Mouse (Mus musculus) neural tube, embryonic 14.5 days (tissue): ENCODE measurements around the gene Ctdsp2. TPM values are rescaled to one million over a fixed set of nuclear protein-coding genes. Genes with fewer than 3 reads are reported as not detected.
A peak's percentile ranks its signal among the peaks of the same experiment; 100 is the strongest.

Source experiments
- ATAC-seq: fragments of 200-750 bp; cut with Nextera tagmentation; 2 replicates; pipeline ENCODE4 v1.8.0; 2017; ENCODE audit warnings: low read depth, mild to moderate bottlenecking, moderate TSS enrichment, moderate library complexity
- H3K27ac ChIP-seq: fragments of 300-500 bp; sonication (generic); 2 replicates; pipeline ENCODE4 v1.5.1; 2014; ENCODE audit warnings: low read depth, mild to moderate bottlenecking, control low read depth, low read length, moderate library complexity, mixed read lengths
- H3K27me3 ChIP-seq: fragments of 300-500 bp; sonication (generic); 2 replicates; pipeline ENCODE4 v1.6.1; 2014; ENCODE audit warnings: low read length; ENCODE audit not compliant: control insufficient read depth, insufficient read depth
- H3K36me3 ChIP-seq: fragments of 300-500 bp; sonication (generic); 2 replicates; pipeline ENCODE4 v1.6.1; 2014; ENCODE audit warnings: low read length, mixed read lengths; ENCODE audit not compliant: control insufficient read depth, insufficient read depth
- H3K4me1 ChIP-seq: fragments of 300-500 bp; sonication (generic); 2 replicates; pipeline ENCODE4 v1.6.1; 2014; ENCODE audit warnings: low read length; ENCODE audit not compliant: control insufficient read depth, insufficient read depth
- H3K4me2 ChIP-seq: fragments of 300-500 bp; sonication (generic); 2 replicates; pipeline ENCODE4 v1.6.1; 2014; ENCODE audit warnings: mild to moderate bottlenecking, low read depth, low read length, control low read depth
- H3K4me3 ChIP-seq: fragments of 300-500 bp; sonication (generic); 2 replicates; pipeline ENCODE4 v1.5.1; 2014; ENCODE audit warnings: low read depth, low read length, control low read depth, mixed read lengths
- H3K9ac ChIP-seq: fragments of 300-500 bp; sonication (generic); replicated peaks from 2 replicates; pipeline ENCODE4 v1.6.1; 2014; ENCODE audit warnings: low read depth, mild to moderate bottlenecking, control low read depth, low read length, mixed read lengths
- H3K9me3 ChIP-seq: fragments of 300-500 bp; sonication (generic); 2 replicates; pipeline ENCODE4 v1.6.1; 2016; ENCODE audit warnings: low read length; ENCODE audit not compliant: control insufficient read depth
- WGBS: fragments of 180-500 bp; shearing (Covaris S2); extraction: QIAGEN DNeasy Blood & Tissue Kit; methylation state at CpG from one replicate; pipeline ENCODE4 v1.1.7; 2014; 5-methylcytosine and 5-hydroxymethylcytosine counted together
- polyA plus RNA-seq: library from polyadenylated mRNA; unstranded; fragments of >200 nt; fragmentation: Nextera tagmentation; extraction: Ambion mirVana; gene quantifications from 2 replicates; pipeline ENCODE4 v1.2.1, GENCODE M21; 2014

Ctdsp2 gene
- polyA plus RNA-seq, 1 experiment from 2014 or later: 15.1 TPM

DNA sequence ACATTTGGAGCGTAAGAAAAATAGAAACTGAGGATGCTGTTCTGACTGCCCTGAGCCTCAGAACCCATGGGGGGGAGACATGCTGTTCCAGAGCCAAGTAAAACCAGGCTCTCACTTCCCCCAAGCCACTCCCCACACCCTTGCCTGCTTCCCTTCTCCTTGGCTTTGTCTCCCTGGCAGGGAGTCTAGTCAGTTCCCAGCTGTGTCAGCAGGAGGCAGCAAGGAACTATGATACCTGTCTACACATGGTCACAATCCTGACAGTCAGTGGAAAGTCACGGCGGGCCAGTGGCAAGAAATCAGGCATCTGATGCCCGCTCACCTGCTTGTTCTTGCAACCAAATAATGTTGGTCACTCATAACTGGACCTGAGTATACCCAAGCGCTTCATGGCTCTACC is 38.0 kb downstream of the Ctdsp2 start:
- no peak for ATAC-seq
- Histone ChIP-seq H3K27me3 (no peaks in the 10 kb centered on the region), H3K9me3 (no peaks in the 10 kb centered on the region), H3K27ac (no peak overlapping the region), H3K4me3 (no peak overlapping the region), H3K4me2 (no peak overlapping the region), H3K36me3 (no peaks in the 10 kb centered on the region), H3K4me1 (no peaks in the 10 kb centered on the region), H3K9ac (no peak overlapping the region)
- 66% methylated on average over 5 of the region's 5 CpGs for WGBS

DNA sequence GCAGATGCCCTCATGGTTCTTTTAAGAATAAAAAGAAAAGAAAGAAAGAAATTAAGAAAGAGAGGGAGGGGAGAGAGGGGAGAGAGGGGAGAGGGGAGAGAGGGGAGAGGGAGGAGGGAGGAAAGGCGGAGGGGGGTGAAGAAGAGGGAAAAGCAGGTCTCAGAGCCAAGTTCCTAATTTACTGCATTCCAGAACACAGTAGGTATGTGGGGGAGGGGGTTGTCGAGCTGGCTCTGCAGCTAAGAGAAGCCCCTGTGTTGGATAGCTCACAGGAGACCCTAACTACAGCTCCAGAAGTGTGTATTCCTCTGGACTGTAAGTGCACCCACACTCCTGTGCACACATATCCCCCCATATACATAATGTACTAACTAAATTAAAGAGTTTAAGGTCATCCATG is 38.6 kb downstream of the Ctdsp2 start:
- 16% methylated on average over 2 of the region's 2 CpGs for WGBS
- H3K4me2 ChIP-seq: no peak overlapping the region
- H3K4me1 ChIP-seq: no peaks in the 10 kb centered on the region
- no peak for ATAC-seq
- H3K36me3 ChIP-seq: peaks cover 5% of the 10 kb centered on the region; the same call in 1 of the 2 replicates
- no peak overlapping the region for H3K27ac ChIP-seq
- no peaks in the 10 kb centered on the region for H3K9me3 ChIP-seq
- no peak overlapping the region for H3K9ac ChIP-seq
- H3K27me3 ChIP-seq: no peaks in the 10 kb centered on the region
- H3K4me3 ChIP-seq: no peak overlapping the region

DNA sequence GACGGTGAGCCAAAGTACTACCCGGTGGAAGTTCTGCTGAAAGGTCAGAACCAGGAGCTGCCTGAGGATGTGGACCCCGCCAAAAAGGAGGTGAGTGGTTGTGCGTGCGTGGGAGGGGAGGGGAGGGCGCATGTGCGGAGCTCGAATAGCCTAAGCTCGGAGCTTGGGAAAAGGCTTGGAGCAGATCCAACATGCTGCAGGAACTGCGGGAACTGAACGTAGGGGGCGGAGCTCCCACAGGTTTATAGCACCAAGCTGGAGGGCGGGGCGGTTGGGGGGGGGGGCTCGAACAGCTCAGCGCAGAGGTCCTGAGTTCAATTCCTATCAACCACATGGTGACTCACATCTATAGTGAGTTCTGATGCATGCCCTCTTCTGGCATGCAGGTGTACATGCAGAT is 39.9 kb downstream of the Ctdsp2 start:
- Histone ChIP-seq H3K27me3 (no peaks in the 10 kb centered on the region), H3K9me3 (no peaks in the 10 kb centered on the region), H3K4me3 (no peak overlapping the region), H3K4me2 (no peak overlapping the region), H3K36me3 (peaks cover 16% of the 10 kb centered on the region; the same call in 1 of the 2 replicates), H3K9ac (no peak overlapping the region), H3K4me1 (no peaks in the 10 kb centered on the region), H3K27ac (no peak overlapping the region)
- no peak for ATAC-seq
- 69% methylated on average over 16 of the region's 16 CpGs for WGBS

DNA sequence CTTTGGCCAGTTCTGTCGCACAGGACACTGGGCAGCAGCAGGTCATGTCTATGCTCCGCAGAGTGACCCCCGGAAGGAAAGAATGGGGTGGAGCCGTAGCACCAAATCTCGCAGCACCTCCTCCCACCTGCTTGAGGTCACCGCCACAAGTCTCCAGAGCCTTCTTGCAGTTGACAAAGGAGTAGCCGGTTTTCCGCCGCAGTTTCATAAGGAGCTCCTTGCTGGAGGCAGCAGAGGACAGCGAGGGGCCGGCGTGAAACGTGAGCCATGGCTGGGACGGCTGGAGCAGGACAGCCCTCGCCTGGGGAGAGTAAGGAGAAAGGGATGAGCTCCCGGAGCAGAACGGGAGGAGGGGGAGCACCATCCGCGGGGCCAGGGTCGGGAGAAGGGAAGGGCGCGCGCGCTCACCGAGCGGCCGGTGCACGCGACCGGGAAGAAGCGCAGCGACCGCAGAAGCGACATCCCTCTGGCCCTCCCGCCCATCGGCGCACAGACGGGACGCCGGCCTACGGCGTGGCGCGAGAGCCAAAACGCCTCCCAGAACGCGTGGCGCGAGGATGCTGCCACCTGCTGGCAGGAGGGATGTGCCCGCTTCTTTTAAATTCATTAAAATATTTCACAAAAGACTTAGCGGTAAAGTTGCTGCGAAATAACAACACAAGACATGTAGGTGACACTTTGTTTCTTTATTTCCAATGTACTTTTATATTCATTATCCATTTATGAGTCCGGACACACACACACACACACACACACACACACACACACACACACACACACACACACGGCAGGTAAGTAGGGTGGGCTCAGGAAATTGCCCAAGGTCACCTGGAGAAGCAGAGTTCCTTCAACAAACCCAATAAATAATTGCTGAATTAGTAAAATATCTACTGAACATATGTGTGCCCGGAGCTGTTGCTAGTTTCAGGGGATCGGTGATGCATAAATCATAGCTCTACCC is 52.1 kb downstream of the Ctdsp2 start, which contains the start of gene Tsfm:
TSS of gene Tsfm (minus strand) at position 505 of the 961 bp plus-strand sequence.
- Histone ChIP-seq H3K27ac (peak within 1 kb of the TSS; percentile 67; the same call in 1 of the 2 replicates), H3K4me1 (peaks cover 8% of the 10 kb centered on the region; the same call in 1 of the 2 replicates), H3K36me3 (peaks cover 20% of the 10 kb centered on the region), H3K9ac (peak within 1 kb of the TSS; percentile 82), H3K27me3 (no peaks in the 10 kb centered on the region), H3K4me3 (peak within 1 kb of the TSS; percentile 86), H3K9me3 (no peaks in the 10 kb centered on the region), H3K4me2 (peak within 1 kb of the TSS; percentile 79)
- ATAC-seq: peak; percentile 91
- 5% methylated on average over 49 of the region's 56 CpGs for WGBS

DNA sequence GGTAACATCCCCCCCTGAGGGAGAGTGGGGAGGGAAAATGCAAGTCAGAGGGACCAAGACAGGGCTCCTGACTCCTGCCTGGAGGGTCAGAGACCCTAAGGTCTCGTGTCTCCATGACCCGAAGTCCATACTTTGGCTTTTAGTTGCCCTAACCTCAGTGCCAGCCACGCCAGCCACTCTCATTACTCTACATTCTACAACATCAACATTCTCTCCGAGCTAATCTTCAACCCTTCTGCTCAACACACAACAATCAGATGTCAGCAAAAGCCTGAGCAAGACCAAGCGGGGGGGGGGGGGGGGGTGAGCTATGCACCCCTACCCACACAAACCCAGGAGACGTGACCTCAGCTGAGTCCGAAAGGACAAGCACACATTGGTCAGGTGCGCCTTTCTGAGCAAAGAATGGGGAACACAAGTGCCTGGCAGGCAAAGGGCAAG is 54.8 kb downstream of the Ctdsp2 start:
- WGBS: 85% methylated on average over 7 of the region's 8 CpGs
- peaks cover 8% of the 10 kb centered on the region; the same call in 1 of the 2 replicates for H3K4me1 ChIP-seq
- no peak overlapping the region for H3K4me2 ChIP-seq
- no peaks in the 10 kb centered on the region for H3K27me3 ChIP-seq
- H3K27ac ChIP-seq: no peak overlapping the region
- H3K9me3 ChIP-seq: no peaks in the 10 kb centered on the region
- H3K4me3 ChIP-seq: no peak overlapping the region
- no peak for ATAC-seq
- peaks cover 1% of the 10 kb centered on the region; the same call in 1 of the 2 replicates for H3K36me3 ChIP-seq
- H3K9ac ChIP-seq: no peak overlapping the region

DNA sequence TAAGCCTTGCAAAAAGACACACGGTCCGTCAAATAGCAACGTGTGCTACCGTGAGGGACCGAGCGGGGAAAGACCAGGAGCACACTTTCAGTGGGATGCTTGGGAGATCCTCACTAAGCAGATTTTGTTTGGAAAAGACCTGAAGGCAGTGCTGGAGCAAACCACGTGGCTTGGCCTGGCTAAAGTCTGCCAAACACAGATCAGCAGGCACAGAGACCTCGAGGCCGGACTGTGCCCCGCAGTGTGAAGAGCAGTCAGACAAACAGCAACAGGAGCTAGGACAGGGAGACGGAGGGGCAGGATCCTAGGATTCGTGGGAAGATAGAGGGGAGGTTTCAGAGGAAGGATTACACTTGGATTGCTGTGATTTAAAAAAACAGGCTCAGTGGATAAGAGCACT is 57.8 kb downstream of the Ctdsp2 start:
- Histone ChIP-seq H3K4me2 (no peak overlapping the region), H3K9me3 (no peaks in the 10 kb centered on the region), H3K27me3 (peaks cover 4% of the 10 kb centered on the region; the same call in 1 of the 2 replicates), H3K4me3 (no peak overlapping the region), H3K36me3 (no peaks in the 10 kb centered on the region), H3K27ac (no peak overlapping the region), H3K9ac (no peak overlapping the region), H3K4me1 (peaks cover 3% of the 10 kb centered on the region; the same call in 1 of the 2 replicates)
- ATAC-seq: no peak
- WGBS: 86% methylated on average over 12 of the region's 12 CpGs

DNA sequence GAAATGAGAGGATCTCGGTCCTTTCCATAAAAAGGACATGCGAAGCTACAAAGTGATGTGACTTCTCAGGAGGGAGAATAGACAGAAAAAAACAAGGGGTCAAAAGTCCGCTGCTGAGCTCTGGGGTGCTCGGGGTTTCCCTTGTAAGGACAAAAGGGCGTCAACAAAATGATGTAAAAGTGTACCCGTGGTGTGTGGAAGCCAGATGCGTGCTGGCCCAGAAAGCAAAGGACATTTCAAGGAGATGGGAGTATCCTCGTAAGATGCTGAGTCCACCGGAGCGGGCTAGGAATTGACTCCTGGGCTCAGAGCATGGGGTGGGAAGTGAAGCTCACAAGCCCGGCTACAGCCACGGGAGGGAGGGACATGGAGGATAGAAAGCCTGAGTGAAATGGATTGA is 59.1 kb downstream of the Ctdsp2 start:
- 67% methylated on average over 12 of the region's 12 CpGs for WGBS
- Histone ChIP-seq H3K4me1 (peaks cover 9% of the 10 kb centered on the region; the same call in 1 of the 2 replicates), H3K9ac (no peak overlapping the region), H3K4me2 (no peak overlapping the region), H3K4me3 (no peak overlapping the region), H3K27me3 (peaks cover 4% of the 10 kb centered on the region; the same call in 1 of the 2 replicates), H3K27ac (no peak overlapping the region), H3K36me3 (no peaks in the 10 kb centered on the region), H3K9me3 (no peaks in the 10 kb centered on the region)
- ATAC-seq: no peak

DNA sequence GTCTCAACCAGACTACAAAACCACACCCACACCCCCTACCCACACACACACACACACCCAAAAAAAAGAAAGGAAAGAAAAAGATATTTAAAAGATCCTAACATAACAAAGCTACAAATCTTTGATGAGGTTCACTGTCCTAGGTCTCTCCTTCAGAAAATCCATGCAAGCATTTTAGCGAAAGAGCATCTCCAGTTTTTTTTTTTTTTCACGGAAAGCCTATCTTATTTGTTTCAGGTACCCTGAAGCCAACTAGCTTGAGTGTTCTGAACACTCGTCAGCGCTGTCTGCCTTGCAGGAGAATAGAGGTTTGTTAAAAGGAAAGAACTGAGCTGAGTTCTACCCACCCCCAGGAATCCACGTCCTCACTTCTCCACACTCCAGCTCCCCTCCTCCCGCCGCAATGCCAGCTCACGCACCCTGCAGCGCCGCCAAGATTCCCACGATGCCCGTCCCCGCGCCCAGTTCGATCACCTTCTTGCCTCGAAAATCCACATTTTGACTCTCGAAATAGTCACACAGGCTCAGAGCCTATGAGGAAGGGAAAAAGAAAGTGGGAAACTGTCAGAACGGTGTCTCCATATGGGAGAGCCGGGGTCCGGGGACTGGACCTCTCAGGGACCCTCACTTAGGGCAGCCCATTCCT is 62.2 kb downstream of the Ctdsp2 start:
- Histone ChIP-seq H3K27me3 (peaks cover 4% of the 10 kb centered on the region; the same call in 1 of the 2 replicates), H3K36me3 (no peaks in the 10 kb centered on the region), H3K4me2 (peak overlapping the region; percentile 97), H3K9ac (peak overlapping the region; percentile 57), H3K27ac (no peak overlapping the region), H3K4me3 (peak overlapping the region; percentile 81), H3K9me3 (no peaks in the 10 kb centered on the region), H3K4me1 (peaks cover 12% of the 10 kb centered on the region; the same call in 1 of the 2 replicates)
- ATAC-seq: peak; percentile 38; the same call in 1 of the 2 replicates
- 2% methylated on average over 20 of the region's 20 CpGs for WGBS
